Mouse (Mus musculus): ENCODE results near the gene Mul1.

GRCm38 (mm10) chr4:138417882-138418281, 16.6 kb upstream of the Mul1 start:
- TF ChIP-seq CTCF (IDR thresholded peaks at IDR 0.05; ENCODE audit: low read depth, low read length) (no peak), POLR2AphosphoS5 (IDR thresholded peaks at IDR 0.05; ENCODE audit: insufficient replicate concordance, low read depth, low read length) (no peak), GATA1 (IDR thresholded peaks at IDR 0.05; ENCODE audit: borderline replicate concordance, low read length) (no peak)

Measured in G1E (cell line).